Mouse (Mus musculus): Measurements from ENCODE around the gene Gp1bb.

DNA sequence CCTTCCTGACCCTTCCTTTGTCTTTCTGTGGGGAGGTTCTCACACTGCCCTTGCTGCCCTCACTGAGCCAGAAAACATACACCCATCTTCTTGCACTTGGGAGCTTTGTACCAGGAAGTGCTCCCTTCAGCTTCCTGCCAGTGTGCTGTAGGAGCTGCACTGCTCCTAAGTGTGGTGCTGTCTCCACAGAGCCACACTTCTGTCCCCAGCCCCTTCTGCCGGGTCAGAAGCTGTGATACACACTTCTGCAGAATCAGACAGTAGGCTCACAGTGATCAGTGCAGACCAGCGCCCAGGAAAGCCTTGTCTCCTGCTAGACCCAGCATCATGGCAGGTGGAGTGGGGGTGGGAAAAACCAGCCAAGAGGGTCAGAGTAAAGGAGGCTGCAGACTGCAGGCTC lies 10.6 kb upstream of the Gp1bb start:
- TF ChIP-seq FLI1 (IDR thresholded peaks at IDR 0.05; ENCODE audit: low read length) = no peak
- TF ChIP-seq GATA1 (IDR thresholded peaks at IDR 0.05; ENCODE audit: borderline replicate concordance, low read length) = no peak

Measured in megakaryocyte, embryonic 14.5 days (primary cell).